Mouse (Mus musculus): ENCODE data around the gene Exosc3. TPM values are rescaled to one million over a fixed set of nuclear protein-coding genes. Genes with fewer than 3 reads are reported as not detected.
"Not testable (repeated sequence)": the region's sequence is repeated elsewhere in the genome, so short reads cannot be mapped to it uniquely, and the experiment has no call there.

Exosc3 gene
- 74.0 and 79.1 TPM in 2 replicates for polyA plus RNA-seq (2015; fragmentation: Nextera tagmentation; extraction: Ambion mirVana)

DNA sequence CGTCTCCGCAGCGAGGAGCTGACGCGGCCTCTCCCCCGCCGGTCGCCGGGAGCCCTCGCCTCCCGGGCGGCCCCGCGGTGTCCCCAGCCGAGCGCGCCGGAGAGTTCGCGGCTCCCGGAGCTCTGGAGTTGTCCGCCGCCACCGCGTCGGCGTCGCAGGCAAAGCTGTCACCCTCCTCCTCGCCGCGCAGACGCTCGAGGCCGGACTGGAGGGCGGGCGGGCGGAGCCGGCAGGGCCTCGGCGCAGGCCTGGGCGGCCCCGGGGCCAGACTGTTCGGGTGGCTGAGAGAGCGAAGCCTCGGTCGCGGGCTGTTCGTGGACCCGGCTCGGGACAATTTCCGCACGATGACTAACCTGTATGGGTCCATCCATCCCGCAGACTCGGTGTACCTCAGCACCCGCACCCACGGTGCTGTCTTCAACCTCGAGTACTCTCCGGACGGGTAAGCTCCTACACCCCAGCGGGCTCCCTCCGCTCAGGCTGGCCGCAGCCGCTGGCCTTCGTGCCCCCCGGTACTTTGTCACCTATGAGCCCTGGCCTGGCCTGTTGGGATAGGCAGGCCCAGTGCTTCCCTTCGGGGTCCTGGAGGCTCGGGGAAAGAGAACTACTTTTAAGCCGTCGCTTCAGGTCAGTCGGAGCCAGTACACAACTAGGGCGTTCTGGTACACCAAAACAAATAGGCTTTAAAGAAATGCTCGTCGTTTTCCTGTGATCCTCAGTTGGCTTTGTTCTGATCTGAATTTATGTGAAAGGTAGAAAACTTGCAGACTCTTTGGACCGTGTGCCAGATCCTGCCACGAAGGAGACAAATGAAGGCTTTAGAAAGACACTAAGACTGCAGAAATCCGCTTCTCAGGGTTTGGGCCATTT, at the start of gene Exosc3:
TSS of gene Exosc3 (minus strand) at position 447 of the 870 bp plus-strand sequence.
- peak within 1 kb of the TSS; percentile 96 for H3K9ac ChIP-seq
- H3K4me1 ChIP-seq = peaks cover 21% of the 10 kb centered on the region
- peaks cover 18% of the 10 kb centered on the region for H3K36me3 ChIP-seq
- no peaks in the 10 kb centered on the region for H3K27me3 ChIP-seq
- peak within 1 kb of the TSS; percentile 98 for H3K4me3 ChIP-seq
- WGBS = under 1% methylated on average over 74 of the region's 76 CpGs
- no peaks in the 10 kb centered on the region for H3K9me3 ChIP-seq
- peak within 1 kb of the TSS; percentile 98 for H3K27ac ChIP-seq
- peak; percentile 77 for ATAC-seq (ENCODE audit: low FRiP score, low read depth)
- peak within 1 kb of the TSS; percentile 79 for H3K4me2 ChIP-seq (replicated peaks)

DNA sequence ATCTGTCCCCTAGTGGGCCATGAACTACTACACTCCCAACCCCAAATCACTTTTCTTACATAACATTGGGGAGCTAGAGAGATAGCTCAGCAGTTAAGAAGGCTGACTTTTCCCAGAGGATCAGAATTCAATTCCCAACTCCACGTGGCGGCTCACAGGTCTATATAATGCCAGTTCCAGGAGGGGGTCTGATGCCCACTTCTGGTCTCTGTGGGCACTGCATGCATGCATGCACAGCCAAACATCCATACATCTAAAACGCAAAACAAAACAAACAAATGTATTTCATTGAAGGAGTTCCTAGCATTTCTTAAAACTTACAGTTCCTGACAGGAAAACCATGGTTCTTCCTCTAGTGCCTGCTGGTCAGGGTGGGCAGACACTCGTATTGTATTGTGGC, 49.6 kb upstream of the Exosc3 start:
- no peak for ATAC-seq (ENCODE audit: low FRiP score, low read depth)
- no peak overlapping the region for H3K4me3 ChIP-seq
- no peaks in the 10 kb centered on the region for H3K9me3 ChIP-seq
- H3K4me2 ChIP-seq (replicated peaks) = no peak overlapping the region
- no peak overlapping the region for H3K27ac ChIP-seq
- no peaks in the 10 kb centered on the region for H3K4me1 ChIP-seq
- H3K27me3 ChIP-seq = no peaks in the 10 kb centered on the region
- peaks cover 13% of the 10 kb centered on the region for H3K36me3 ChIP-seq
- H3K9ac ChIP-seq = no peak overlapping the region
- 72% methylated on average over 4 of the region's 4 CpGs for WGBS

DNA sequence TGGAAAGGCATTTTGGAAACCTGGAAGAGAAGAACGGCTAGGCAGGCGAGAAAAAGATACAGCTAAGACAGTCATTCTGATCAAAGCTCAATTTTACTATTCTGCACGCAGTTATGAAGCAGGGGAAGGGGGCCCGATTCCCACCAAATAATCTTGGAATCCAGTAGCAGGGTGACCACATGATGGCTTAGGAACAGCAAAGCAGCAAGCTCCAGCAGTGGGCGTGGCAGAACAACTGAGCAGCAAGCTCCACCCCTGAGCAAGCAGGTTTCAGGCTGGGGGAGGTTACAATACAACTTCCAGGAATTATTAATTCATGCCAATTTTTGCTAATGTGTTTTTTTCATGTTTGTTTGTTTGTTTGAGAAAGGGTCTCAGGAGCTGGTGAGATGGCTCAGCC, 44.8 kb upstream of the Exosc3 start:
- H3K27me3 ChIP-seq; H3K4me2 ChIP-seq (replicated peaks); H3K4me3 ChIP-seq; H3K27ac ChIP-seq; H3K9me3 ChIP-seq; H3K9ac ChIP-seq; H3K36me3 ChIP-seq; H3K4me1 ChIP-seq; ATAC-seq (ENCODE audit: low FRiP score, low read depth): not testable (repeated sequence)
- WGBS = 97% methylated on average over 5 of the region's 5 CpGs

DNA sequence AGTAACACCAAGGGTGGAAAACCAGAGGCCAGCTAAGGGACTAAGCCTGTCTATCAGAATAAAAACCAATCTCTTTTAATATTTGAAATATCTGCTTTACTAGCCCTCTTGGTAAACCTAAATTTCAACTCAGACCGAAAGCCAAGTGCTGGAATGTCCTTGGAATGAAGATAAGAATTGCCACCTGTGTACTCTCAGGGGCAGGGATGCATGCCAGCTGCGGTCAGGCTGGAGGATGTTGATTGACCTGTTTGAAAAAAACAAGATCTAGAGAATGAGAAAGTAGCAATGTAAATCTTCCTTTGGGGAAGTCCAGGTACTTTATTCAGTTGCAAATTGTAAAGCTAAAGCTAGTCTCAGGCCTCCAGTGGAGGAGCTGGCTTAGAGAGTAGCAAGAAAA, 39.6 kb upstream of the Exosc3 start:
- not testable (repeated sequence) for H3K27me3 ChIP-seq; H3K4me1 ChIP-seq; H3K27ac ChIP-seq; H3K4me2 ChIP-seq (replicated peaks); H3K4me3 ChIP-seq; ATAC-seq (ENCODE audit: low FRiP score, low read depth); H3K9me3 ChIP-seq; H3K9ac ChIP-seq
- H3K36me3 ChIP-seq = peaks cover 13% of the 10 kb centered on the region
- 78% methylated on average over 2 of the region's 2 CpGs for WGBS

DNA sequence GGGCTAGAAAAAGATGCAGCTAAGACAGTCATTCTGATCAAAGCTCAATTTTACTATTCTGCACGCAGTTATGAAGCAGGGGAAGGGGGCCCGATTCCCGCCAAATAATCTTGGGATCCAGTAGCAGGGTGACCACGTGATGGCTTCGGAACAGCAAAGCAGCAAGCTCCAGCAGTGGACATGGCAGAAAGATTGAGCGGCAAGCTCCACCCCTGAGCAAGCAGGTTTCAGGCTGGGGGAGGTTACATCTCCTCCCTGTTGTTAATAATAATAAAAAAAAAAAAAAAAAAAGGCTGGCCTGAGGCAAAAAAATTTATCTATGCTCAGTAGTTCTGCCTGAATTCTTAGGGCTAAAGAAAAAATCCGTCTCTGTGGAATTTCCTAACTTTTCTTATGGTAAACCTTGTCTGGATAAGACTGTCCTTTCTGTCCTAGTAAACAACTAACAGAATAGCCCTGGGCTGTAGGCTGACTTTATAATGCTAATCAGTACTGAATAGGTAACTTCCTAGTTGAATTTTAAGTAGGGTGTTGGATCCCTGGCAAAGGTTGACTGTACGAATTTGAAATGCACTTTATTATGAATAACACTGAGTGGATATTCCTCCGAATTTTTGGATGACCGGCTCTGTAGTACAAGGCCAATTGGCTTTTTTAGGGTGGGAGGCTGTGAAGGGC, 38.5 kb upstream of the Exosc3 start:
- not testable (repeated sequence) for H3K4me2 ChIP-seq (replicated peaks); H3K4me1 ChIP-seq; ATAC-seq (ENCODE audit: low FRiP score, low read depth); H3K27me3 ChIP-seq; H3K9me3 ChIP-seq; H3K27ac ChIP-seq; H3K4me3 ChIP-seq; H3K9ac ChIP-seq
- 87% methylated on average over 10 of the region's 10 CpGs for WGBS
- H3K36me3 ChIP-seq = peaks cover 23% of the 10 kb centered on the region

DNA sequence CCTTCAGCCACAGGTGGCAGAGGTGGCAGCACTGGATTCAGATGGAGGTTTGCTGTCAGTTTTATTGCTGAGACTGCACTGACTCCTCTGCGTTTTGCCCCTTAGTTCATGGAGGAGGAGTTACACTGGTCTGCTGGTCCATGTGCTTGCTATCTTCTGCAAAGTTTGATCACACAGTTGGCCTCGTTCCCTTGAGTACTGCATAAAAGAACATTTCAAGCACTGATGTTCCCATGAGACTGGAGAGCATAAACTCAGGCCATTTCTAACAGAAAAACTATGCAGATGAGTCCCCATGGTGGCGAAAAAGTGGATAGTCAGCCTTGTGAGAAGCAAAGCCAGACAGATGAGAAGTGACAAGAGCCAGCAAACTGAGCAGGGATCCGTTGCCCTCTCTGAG, 34.0 kb upstream of the Exosc3 start:
- H3K9ac ChIP-seq = no peak overlapping the region
- no peaks in the 10 kb centered on the region for H3K9me3 ChIP-seq
- no peak for ATAC-seq (ENCODE audit: low FRiP score, low read depth)

DNA sequence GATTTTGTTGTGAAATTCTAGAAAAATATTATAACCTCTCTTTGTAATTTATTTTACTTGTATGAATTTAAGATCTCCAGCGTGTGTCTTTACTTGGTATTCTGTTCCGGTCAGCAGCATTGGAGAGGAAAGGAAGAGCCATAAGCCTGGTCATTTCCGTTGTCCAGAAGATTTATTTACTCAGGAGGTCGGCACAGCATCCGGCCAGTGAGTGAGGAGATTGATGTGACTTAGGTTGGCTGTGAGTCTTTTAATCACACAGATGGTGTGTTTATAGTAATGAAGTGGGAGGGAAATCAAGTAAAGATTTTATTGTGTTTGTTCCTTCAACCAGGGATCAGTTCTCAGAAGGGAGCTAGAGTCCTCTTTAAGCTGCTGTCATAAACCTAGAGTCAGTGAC, 32.3 kb upstream of the Exosc3 start:
- Histone ChIP-seq H3K4me3 (no peak overlapping the region), H3K4me1 (no peaks in the 10 kb centered on the region), H3K4me2 (replicated peaks) (no peak overlapping the region), H3K27me3 (no peaks in the 10 kb centered on the region), H3K9me3 (no peaks in the 10 kb centered on the region), H3K27ac (no peak overlapping the region), H3K9ac (no peak overlapping the region), H3K36me3 (peaks cover 77% of the 10 kb centered on the region)
- ATAC-seq (ENCODE audit: low FRiP score, low read depth) = no peak
- WGBS = 74% methylated on average over 5 of the region's 5 CpGs

More for the DNA sequence above, 34.0 kb upstream of the Exosc3 start:
- Histone ChIP-seq H3K4me3 (no peak overlapping the region), H3K4me2 (replicated peaks) (no peak overlapping the region), H3K27ac (no peak overlapping the region), H3K4me1 (no peaks in the 10 kb centered on the region), H3K27me3 (no peaks in the 10 kb centered on the region), H3K36me3 (peaks cover 65% of the 10 kb centered on the region)
- WGBS = 88% methylated on average over 4 of the region's 4 CpGs

DNA sequence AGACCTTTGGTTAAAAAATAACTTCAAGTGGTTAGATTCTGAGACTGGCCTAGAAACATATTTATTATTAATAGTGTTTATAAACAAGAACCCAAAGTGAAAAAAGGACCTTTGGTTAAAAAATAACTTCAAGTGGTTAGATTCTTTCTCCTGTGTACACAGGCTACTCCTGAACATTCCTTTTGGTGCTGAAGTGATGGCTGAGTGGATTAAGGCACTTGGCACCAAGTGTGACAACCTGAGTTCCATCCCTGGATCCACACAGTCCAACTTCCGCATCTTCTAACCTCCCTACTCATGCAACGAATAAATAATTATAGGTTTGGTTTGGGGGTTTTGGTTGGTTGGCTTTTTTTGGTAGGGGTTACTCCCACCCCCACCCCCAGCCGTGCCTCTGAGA, 28.7 kb upstream of the Exosc3 start:
- no peak for ATAC-seq (ENCODE audit: low FRiP score, low read depth)
- WGBS = 79% methylated on average over 3 of the region's 3 CpGs
- no peaks in the 10 kb centered on the region for H3K27me3 ChIP-seq
- no peak overlapping the region for H3K4me3 ChIP-seq
- no peak overlapping the region for H3K4me2 ChIP-seq (replicated peaks)
- no peaks in the 10 kb centered on the region for H3K9me3 ChIP-seq
- H3K9ac ChIP-seq = no peak overlapping the region
- no peaks in the 10 kb centered on the region for H3K4me1 ChIP-seq
- peaks cover 71% of the 10 kb centered on the region for H3K36me3 ChIP-seq
- H3K27ac ChIP-seq = no peak overlapping the region

DNA sequence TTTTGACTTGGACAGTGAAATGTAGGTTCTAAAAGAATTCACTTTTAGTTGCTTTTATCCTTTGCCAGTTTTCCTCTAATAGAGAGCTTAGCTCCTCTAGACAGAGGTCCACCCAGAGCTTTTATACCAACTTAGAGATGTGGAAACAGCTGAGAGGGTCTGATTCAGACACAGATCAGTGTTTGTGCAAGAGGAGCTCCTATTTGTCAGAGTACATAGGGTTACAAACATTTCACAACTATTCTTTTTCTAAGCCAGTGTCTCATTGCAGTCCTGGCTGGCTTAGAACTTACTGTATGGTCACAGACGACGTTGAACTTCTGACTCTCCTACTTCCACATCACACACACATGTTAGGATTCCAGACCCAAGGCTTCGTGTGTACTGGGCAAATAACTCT, 14.1 kb upstream of the Exosc3 start:
- ATAC-seq (ENCODE audit: low FRiP score, low read depth) = no peak
- Histone ChIP-seq H3K27ac (no peak overlapping the region), H3K36me3 (peaks cover 42% of the 10 kb centered on the region), H3K9ac (no peak overlapping the region), H3K27me3 (no peaks in the 10 kb centered on the region), H3K4me2 (replicated peaks) (no peak overlapping the region), H3K9me3 (no peaks in the 10 kb centered on the region), H3K4me1 (no peaks in the 10 kb centered on the region), H3K4me3 (no peak overlapping the region)
- WGBS = 88% methylated on average over 3 of the region's 3 CpGs

DNA sequence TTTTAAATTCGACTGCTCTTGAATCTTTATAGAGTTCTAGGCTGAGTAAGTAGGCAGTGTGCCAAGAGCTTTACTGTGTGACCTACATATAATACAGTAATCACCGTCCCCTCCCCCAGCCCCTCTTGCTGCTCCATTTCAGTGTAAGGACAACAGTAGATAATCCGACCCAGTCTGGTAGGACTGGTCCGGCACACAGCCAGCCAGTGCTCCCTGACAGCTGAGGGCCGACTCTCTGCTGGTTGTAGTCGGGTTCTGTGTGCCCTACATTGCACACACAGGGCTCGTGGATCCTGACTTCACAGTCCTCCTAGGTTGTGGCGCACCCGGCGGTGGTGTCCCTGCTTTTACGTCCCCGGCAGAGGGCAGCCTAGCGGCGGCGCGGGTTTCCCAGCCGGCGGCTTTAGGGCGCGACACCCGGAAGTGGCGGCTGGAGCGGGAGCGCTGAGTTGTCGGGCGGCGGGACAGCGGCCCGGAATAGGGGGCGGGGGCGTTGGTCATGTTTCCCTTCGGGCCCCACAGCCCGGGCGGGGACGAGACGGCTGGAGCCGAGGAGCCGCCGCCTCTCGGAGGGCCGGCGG, 773 bp downstream of the Exosc3 start, which contains the start of gene Dcaf10:
TSS of gene Dcaf10 (plus strand) at position 433 of the 581 bp plus-strand sequence.
- H3K9ac ChIP-seq = peak within 1 kb of the TSS; percentile 96
- WGBS = under 1% methylated on average over 38 of the region's 42 CpGs
- peak; percentile 94 for ATAC-seq (ENCODE audit: low FRiP score, low read depth)

DNA sequence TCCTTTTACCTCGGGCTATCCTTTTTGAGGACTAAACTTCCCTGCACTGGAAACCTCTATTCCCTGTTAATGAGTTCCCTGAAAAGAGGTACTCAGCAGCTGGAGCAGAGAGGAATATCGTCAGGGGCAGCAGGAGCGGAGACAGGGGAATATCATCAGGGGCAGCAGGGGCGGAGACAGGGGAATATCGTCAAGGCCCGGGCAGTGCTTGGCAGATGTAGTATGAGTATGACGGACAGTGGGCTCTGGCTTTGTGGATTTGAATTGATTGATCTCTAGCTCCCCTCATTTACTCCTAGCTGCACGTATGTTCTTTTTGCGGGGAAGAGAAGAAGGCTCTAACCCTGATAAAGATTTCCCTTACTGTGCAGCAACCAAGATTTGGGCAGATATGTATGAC, 1.3 kb downstream of the Exosc3 start:
- Histone ChIP-seq H3K9me3 (no peaks in the 10 kb centered on the region), H3K4me1 (peaks cover 21% of the 10 kb centered on the region), H3K9ac (peak overlapping the region; percentile 96; the same call in 1 of the 2 replicates), H3K27me3 (no peaks in the 10 kb centered on the region), H3K27ac (peak overlapping the region; percentile 98), H3K4me3 (peak overlapping the region; percentile 98), H3K4me2 (replicated peaks) (peak overlapping the region; percentile 79), H3K36me3 (peaks cover 11% of the 10 kb centered on the region; the same call in 1 of the 2 replicates)
- no peak for ATAC-seq (ENCODE audit: low FRiP score, low read depth)
- 65% methylated on average over 9 of the region's 9 CpGs for WGBS

More for the DNA sequence above, 773 bp downstream of the Exosc3 start, which contains the start of gene Dcaf10:
- Histone ChIP-seq H3K27me3 (no peaks in the 10 kb centered on the region), H3K9me3 (no peaks in the 10 kb centered on the region), H3K36me3 (peaks cover 13% of the 10 kb centered on the region; the same call in 1 of the 2 replicates), H3K4me3 (peak within 1 kb of the TSS; percentile 98), H3K4me2 (replicated peaks) (peak within 1 kb of the TSS; percentile 79), H3K4me1 (peaks cover 21% of the 10 kb centered on the region), H3K27ac (peak within 1 kb of the TSS; percentile 98)

DNA sequence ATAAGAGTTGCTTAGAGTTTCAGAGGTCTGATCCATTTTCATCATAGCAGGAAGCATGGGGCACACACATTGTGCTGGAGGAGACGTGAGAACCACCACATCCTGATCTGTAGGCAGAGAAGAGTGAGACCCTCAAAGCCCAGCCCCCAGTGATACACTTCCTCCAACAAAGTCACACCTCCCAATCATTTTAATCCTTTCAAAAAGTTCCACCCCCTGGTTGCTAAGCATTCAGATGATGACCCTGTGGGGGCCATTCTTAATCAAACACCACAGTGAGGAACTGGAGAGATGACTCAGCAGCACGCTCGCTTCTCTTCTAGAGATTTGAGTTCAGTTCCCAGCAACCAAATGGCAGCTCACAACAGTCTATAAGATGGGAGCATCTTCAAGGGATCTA, 10.1 kb downstream of the Exosc3 start:
- no peak overlapping the region for H3K4me3 ChIP-seq
- ATAC-seq (ENCODE audit: low FRiP score, low read depth) = no peak
- no peak overlapping the region for H3K9ac ChIP-seq
- 0 out of 2 replicates have a peak, but pooled peaks cover 5% of the 10 kb centered on the region for H3K27me3 ChIP-seq
- H3K4me2 ChIP-seq (replicated peaks) = no peak overlapping the region
- H3K27ac ChIP-seq = no peak overlapping the region
- WGBS = 66% methylated on average over 3 of the region's 3 CpGs
- H3K9me3 ChIP-seq = no peaks in the 10 kb centered on the region
- H3K36me3 ChIP-seq = no peaks in the 10 kb centered on the region
- no peaks in the 10 kb centered on the region for H3K4me1 ChIP-seq

All from limb, embryonic 13.5 days (tissue).